Mouse (Mus musculus): ENCODE measurements around the gene Slc6a11. TPM values are rescaled to one million over a fixed set of nuclear protein-coding genes. Genes with fewer than 3 reads are reported as not detected.

The Slc6a11 gene
- not detected for polyA plus RNA-seq (2017; shearing (Covaris generic))

GRCm38 (mm10) chr6:114131122-114131872 is at the start of gene Slc6a11:
Slc6a11 (plus strand) TSS chr6:114131241.

GRCm38 (mm10) chr6:114282469-114283277 is 151.6 kb downstream of the Slc6a11 start, which contains the start of gene Slc6a1:
Slc6a1 (plus strand) TSS chr6:114282635.

Other genes with a start within 250 kb of the Slc6a11 start
- under 1 TPM in 1 of 2 experiments, not detected in 1; 0.48 TPM for gene Atp2b2, start 88.6 kb upstream of the Slc6a11 start, polyA plus RNA-seq (2017; shearing (Covaris generic))
- gene Slc6a1, start 151.4 kb downstream of the Slc6a11 start, polyA plus RNA-seq (2017; shearing (Covaris generic)), result under 1 TPM in 1 of 2 experiments, not detected in 1; 0.25 TPM